Mouse (Mus musculus) brain, embryonic 14.5 days (tissue): ENCODE measurements at regions not wholly inside any gene's neighbourhood (a gene's known extent, or its start where the extent isn't known, plus 50 kb on each side); places are given as distances from the start of the nearest gene placed in this dataset.
"Not testable (repeated sequence)": the region's sequence is repeated elsewhere in the genome, so short reads cannot be mapped to it uniquely, and the experiment has no call there.

ENCODE experiments used
- DNase-seq: peaks from one replicate; pipeline ENCODE4 v3.0.0-alpha.2; 2011; ENCODE audit warnings: low read depth
- CTCF ChIP-seq: fragments of 200-500 bp; IDR thresholded peaks from 2 replicates; pipeline ENCODE4 v1.5.1; 2012; ENCODE audit warnings: inconsistent platforms, mild to moderate bottlenecking, moderate library complexity, borderline replicate concordance; ENCODE audit not compliant: insufficient read depth, insufficient read length; ENCODE audit errors: extremely low read depth
- POLR2A ChIP-seq: fragments of 200-500 bp; IDR thresholded peaks from 2 replicates; pipeline ENCODE4 v1.6.1; 2012; ENCODE audit warnings: mild to moderate bottlenecking, inconsistent platforms, borderline replicate concordance; ENCODE audit not compliant: poor library complexity, insufficient read depth, insufficient read length, severe bottlenecking; ENCODE audit errors: extremely low read depth

DNA sequence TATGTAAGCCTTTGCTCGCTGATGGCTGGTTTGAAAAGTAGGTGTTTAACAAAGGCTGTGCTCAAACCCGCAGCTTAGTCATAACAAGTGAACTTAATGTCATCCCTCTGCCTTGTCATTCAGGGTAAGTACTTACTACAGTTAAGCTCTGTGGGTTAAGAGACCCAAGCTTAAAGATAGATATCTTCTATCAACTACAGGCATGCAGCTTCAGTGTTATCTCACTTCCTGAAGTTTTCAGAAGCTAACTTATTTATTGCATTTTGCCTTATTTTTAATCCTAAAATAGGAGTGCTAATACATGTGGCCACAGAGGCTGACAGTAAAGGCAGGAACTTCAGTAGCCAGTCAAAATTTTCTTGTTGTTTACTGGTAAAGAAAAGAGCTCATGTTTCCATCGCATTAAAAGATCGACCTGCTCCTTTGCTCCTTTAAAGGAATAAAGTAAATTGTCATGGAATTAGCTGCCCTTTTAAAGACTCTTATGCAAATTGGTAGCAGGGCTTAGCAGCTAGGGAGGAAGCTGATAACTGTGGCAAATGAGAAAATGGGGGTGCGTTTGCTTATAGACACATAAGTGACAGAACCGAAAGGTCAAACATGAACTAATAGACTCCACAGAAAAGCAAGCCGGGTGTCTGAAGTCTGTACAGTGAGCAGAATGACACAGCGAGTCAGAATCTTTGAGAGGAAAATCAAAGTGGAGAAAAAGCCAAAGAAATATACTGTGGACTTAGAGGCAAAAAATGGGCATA lies 55.9 kb upstream of the Inpp4b start:
- TF ChIP-seq POLR2A = no peak
- TF ChIP-seq CTCF = no peak
- DNase-seq = peak; percentile 13

DNA sequence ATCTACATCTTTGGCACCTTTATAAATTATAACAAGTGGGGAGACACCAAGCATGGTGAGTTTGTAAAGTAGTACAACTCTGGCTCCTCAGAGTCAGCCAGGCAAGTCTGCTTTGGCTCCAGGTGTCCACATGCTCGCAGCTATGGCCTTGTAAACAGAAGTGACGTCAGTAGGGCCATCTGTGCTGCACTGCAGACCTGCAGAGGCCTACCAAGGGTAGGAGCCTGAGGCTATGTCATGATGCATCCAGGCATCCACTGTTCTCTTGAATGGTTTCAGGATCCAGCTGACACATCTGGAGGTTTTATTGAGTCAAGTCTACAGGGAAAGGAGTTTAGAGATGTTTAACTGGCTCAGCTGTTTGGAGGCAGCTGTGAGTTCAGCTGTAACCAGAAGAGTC lies 82.3 kb upstream of the Inpp4b start:
- no peak for TF ChIP-seq POLR2A
- TF ChIP-seq CTCF = no peak
- no peak for DNase-seq

DNA sequence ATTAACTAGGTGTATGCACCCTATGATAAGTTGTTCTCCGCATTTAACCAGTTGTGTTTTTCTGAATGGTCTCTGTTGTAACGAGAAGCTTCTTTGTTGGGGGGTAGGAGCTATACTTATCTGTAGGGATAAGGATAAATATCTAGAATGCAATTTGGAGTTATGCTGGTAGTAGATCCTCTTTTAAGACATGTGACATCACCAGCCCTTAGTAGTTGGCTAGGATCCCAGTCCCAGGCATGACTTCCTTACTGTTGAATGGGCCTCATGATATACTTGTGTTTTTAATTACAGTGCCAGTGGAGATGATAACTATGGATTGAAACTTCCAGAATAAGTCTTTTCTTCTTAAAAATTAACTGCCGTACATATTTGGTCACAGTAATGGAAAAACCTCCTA lies 118.5 kb upstream of the Inpp4b start:
- no peak for DNase-seq
- TF ChIP-seq CTCF (no peak), POLR2A (no peak)

- not testable (repeated sequence) for DNase-seq
Observed at GRCm38 (mm10) chr8:81187061-81187790, 155.1 kb upstream of the Inpp4b start.

DNA sequence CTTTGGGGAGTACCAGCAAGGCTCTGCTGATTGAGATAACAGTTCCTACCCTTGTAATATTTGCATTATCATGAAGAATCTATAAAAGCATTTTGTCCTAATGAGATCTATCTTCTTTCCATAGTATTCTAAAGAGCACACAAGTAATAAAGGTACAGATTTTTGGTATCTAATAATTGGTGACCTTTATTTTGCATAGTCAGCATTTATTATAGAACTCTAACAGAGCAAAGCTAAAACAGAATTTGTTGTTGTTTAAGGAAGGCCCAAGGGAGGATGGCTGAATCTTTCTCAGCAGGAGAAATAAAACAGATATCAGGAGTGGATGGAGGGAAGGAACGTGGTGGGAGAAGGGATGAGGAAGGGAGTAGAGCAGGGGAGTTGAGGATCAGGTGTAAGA lies 160.8 kb upstream of the Usp38 start:
- TF ChIP-seq CTCF (no peak), POLR2A (no peak)
- DNase-seq = no peak

DNA sequence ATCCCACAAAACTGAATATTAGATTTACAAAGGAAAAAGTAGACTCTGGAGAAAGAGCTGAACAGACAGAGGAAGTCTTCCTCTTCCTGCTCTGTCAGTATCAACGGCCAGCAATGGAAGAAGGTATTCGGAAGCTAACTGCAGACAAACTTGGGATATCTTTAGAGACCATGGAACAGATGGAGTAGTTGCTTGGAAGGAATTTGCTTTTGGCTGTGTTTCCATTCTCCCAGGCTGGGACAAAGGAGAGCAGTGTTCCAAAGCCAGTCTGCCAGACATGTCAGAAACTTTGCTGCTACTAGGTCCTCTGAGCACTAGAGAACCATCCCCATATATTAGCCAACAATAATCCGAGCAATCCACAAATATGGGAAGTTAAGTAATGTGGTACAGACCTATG lies 132.5 kb upstream of the Usp38 start:
- no peak for TF ChIP-seq POLR2A
- TF ChIP-seq CTCF = no peak
- DNase-seq = no peak

DNA sequence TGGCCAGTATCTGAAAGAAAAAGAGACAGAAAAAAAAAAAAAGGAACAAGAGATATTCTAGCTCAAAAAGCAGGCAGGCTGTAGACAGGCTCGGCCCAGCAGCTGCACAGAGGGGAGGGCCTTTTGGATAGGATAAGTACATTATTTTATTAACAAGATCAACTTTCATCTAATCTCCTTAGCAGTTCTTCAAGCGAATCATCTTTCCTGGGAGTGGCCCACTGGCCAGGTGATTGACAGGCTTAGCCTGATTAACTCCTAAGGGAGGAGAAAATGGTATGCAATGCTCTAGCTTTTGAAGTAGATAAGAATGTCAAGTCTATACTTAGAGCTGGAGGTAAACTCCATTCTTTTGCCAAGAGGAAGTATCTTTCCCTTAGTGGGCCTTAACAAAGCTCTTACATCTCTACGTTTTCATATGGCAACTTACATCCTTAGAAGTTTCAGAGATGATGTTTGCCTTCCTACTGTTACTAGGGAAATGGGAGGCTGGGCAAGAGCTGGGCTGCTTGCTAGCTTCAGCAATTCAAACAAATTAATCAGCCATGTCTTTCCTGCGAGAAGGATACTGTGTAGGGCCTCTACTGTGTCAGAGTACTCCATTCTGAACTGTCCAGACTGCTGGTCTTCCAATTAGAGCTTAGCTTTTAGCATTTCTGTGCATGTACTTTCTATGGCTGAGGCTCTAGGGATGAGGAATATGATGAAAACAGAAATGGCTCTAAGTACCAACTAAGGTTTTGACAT lies 92.2 kb upstream of the Usp38 start:
- TF ChIP-seq CTCF (no peak), POLR2A (no peak)

DNA sequence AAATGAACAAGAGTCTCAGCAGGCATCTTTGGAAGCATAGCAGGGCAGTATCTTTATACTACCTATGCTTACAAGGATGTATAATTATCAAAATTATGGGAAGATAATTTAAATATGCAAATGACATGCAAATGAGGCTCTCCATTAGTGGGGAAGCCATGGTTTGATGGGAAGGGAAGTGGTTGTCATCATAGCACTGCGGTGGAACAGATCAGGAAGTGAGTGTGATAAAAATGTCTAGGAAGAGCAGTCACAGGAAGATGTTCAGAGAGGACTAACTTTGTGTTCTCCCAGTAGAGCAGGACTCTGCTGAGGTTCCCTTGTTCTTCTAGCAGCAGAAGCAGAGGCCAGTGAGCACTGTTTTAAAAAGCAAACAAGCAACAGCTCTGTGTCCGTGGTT lies 84.2 kb upstream of the Usp38 start:
- TF ChIP-seq CTCF (no peak), POLR2A (no peak)
- DNase-seq = no peak

More for the DNA sequence above, 92.2 kb upstream of the Usp38 start:
- peak; percentile 5 for DNase-seq

- TF ChIP-seq CTCF (no peak), POLR2A (no peak)
- no peak for DNase-seq
Observed at GRCm38 (mm10) chr8:81097076-81097819, 82.5 kb upstream of the Usp38 start.

DNA sequence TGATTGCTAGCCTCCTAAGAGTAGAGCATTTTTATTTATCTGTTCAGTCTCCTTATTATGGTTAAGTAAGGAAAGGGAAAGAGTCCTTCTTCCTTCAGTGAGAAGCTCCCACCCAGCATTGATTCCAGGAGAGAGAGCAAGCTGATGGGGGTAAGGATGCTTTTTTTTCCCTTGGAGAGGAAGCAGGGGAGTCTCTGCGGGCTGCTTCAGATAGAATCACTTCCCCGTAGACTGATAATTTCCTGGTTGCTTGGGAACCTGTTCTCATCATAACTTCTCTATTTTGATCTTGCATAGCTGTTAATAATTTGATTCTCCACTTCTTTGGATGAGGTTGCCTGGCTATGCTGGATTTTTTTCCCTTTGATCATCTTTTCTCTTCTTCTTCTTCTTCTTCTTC lies 80.5 kb upstream of the Usp38 start:
- TF ChIP-seq POLR2A (no peak), CTCF (no peak)
- DNase-seq = no peak
